Mouse (Mus musculus) right cerebral cortex, postnatal 36 days (tissue): ENCODE data around the gene Adarb1.

ENCODE experiments used
- DNase-seq, 2 experiments: peaks; one replicate each; pipeline ENCODE4 v3.0.0; 2022; ENCODE audit warnings: low spot score in 2 of 2, mixed read lengths in 1 of 2

The Adarb1 gene

GRCm38 (mm10) chr10:77383045-77383444 lies 35.0 kb downstream of the Adarb1 start:
- DNase-seq: peak; percentile 32 to 65

- no peak for DNase-seq
Measured at GRCm38 (mm10) chr10:77381191-77381590, 36.9 kb downstream of the Adarb1 start.

GRCm38 (mm10) chr10:77380716-77381115 lies 37.4 kb downstream of the Adarb1 start:
- no peak for DNase-seq

- no peak for DNase-seq
Measured at GRCm38 (mm10) chr10:77379199-77379598, 38.9 kb downstream of the Adarb1 start.

GRCm38 (mm10) chr10:77376056-77376455 lies 42.0 kb downstream of the Adarb1 start:
- no peak for DNase-seq

- no peak for DNase-seq
Measured at GRCm38 (mm10) chr10:77374948-77375347, 43.1 kb downstream of the Adarb1 start.

- DNase-seq: no peak
Measured at GRCm38 (mm10) chr10:77374407-77374806, 43.7 kb downstream of the Adarb1 start.

- DNase-seq: no peak
Measured at GRCm38 (mm10) chr10:77370129-77370528, 47.9 kb downstream of the Adarb1 start.

- DNase-seq: no peak
Measured at GRCm38 (mm10) chr10:77367973-77368372, 50.1 kb downstream of the Adarb1 start.

GRCm38 (mm10) chr10:77366959-77367358 lies 51.1 kb downstream of the Adarb1 start:
- DNase-seq: no peak

GRCm38 (mm10) chr10:77365212-77365611 lies 52.9 kb downstream of the Adarb1 start:
- DNase-seq: peak in 1 of 2 experiments; percentile 49

GRCm38 (mm10) chr10:77360486-77360885 lies 57.6 kb downstream of the Adarb1 start:
- DNase-seq: no peak

- DNase-seq: no peak
Measured at GRCm38 (mm10) chr10:77357957-77358356, 60.1 kb downstream of the Adarb1 start.

GRCm38 (mm10) chr10:77353031-77353745 lies 64.9 kb downstream of the Adarb1 start:
- DNase-seq: peak; percentile 74 to 80

GRCm38 (mm10) chr10:77342842-77343241 lies 75.2 kb downstream of the Adarb1 start:
- peak; percentile 38 to 49 for DNase-seq

GRCm38 (mm10) chr10:77341711-77342110 lies 76.4 kb downstream of the Adarb1 start:
- DNase-seq: no peak

- no peak for DNase-seq
Measured at GRCm38 (mm10) chr10:77341059-77341458, 77.0 kb downstream of the Adarb1 start.

- DNase-seq: no peak
Measured at GRCm38 (mm10) chr10:77339871-77340341, 78.2 kb downstream of the Adarb1 start.

GRCm38 (mm10) chr10:77333518-77333917 lies 84.6 kb downstream of the Adarb1 start:
- DNase-seq: no peak

GRCm38 (mm10) chr10:77329446-77330094 lies 88.5 kb downstream of the Adarb1 start:
- no peak for DNase-seq

- peak in 1 of 2 experiments; percentile 29 for DNase-seq
Measured at GRCm38 (mm10) chr10:77324716-77325115, 93.4 kb downstream of the Adarb1 start.

GRCm38 (mm10) chr10:77321611-77322010 lies 96.5 kb downstream of the Adarb1 start:
- DNase-seq: no peak

GRCm38 (mm10) chr10:77321001-77321400 lies 97.1 kb downstream of the Adarb1 start:
- DNase-seq: no peak
